Mouse (Mus musculus): Measurements from ENCODE around the gene Rnf225. TPM values are rescaled to one million over a fixed set of nuclear protein-coding genes. Genes with fewer than 3 reads are reported as not detected.
"Not testable (repeated sequence)": the region's sequence is repeated elsewhere in the genome, so short reads cannot be mapped to it uniquely, and the experiment has no call there.

Rnf225 gene
- polyA plus RNA-seq, 1 experiment from 2014 or later = 0.66 TPM

DNA sequence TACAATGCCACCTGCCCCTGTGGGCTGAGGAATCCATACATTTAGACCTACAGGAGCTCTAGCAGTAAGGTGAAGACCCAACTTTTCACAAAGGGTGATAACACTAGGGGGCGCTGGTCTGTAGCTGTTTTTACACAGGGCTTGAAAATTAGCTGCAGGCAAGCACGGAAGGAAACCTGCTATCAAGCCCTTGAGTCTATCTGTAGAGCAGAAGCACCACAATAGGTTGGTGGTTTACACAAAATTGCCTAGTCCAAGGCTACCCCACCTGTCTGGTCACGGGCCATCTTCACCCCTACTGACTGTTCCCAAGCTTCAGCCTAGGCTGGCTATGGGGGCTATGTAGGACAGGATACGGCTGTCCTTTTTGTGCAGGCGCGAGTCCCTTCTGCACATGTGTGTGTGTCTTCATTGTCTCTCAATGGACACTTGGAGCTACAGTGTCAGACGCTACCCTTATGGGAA, 17.7 kb upstream of the Rnf225 start:
- peak; percentile 69 for DNase-seq (ENCODE audit: low spot score)
- WGBS = 42% methylated on average over 7 of the region's 7 CpGs
- Histone ChIP-seq H3K4me1 (peaks cover 10% of the 10 kb centered on the region), H3K4me3 (peak overlapping the region; percentile 53), H3K36me3 (peaks cover 52% of the 10 kb centered on the region), H3K27me3 (ENCODE audit: low read depth, poor library complexity, severe bottlenecking) (no peaks in the 10 kb centered on the region), H3K27ac (peak overlapping the region; percentile 81), H3K9me3 (replicated peaks) (no peaks in the 10 kb centered on the region)

DNA sequence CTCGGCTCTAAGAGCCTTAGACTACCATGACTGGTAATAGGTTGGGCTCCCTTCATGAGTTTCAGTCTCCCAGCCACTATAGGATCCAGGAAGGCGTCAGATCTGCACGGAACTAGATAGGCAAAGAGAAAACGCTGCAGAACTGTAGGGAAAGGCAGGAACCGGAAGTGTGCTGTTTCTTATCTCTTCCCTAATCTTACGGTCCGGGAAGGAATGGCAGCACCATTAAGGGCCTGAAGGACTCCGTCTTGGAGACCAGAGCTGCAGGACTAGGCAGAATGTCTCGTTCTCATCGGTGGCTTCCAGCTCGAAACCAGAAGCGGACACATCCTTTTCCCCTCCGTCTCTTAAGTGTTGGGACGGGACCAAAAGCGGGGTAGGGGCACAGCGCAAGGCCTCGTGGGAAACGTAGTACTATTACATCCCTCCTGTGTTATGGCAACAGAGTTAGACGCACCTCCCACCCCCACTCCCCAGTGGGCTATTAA, 17.0 kb upstream of the Rnf225 start:
- WGBS = 7% methylated on average over 19 of the region's 19 CpGs
- peaks cover 10% of the 10 kb centered on the region for H3K4me1 ChIP-seq
- no peaks in the 10 kb centered on the region for H3K27me3 ChIP-seq (ENCODE audit: low read depth, poor library complexity, severe bottlenecking)
- peaks cover 45% of the 10 kb centered on the region for H3K36me3 ChIP-seq
- peak overlapping the region; percentile 53 for H3K4me3 ChIP-seq
- peak overlapping the region; percentile 81 for H3K27ac ChIP-seq
- H3K9me3 ChIP-seq (replicated peaks) = no peaks in the 10 kb centered on the region
- DNase-seq (ENCODE audit: low spot score) = peak; percentile 65

DNA sequence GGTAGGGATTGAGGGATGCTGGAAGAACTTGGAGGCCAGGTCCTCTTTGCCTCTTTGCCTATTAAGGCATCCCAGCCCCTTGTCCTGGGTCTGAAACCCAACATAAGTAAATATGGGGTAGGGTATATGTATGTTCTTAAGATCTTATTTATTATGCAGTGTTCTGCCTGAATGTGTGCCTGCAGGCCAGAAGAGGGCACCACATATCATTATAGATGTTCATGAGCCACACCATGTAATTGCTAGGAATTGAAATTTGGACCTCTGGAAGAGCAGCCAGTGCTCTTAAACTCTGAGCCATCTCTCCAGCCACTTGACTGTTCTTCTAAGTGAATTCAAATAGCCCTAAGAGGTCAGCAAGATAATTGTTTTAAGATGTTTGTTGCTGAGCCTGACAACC, 13.7 kb upstream of the Rnf225 start:
- Histone ChIP-seq H3K4me3 (no peak overlapping the region), H3K9me3 (replicated peaks) (no peaks in the 10 kb centered on the region), H3K27me3 (ENCODE audit: low read depth, poor library complexity, severe bottlenecking) (no peaks in the 10 kb centered on the region), H3K27ac (no peak overlapping the region), H3K4me1 (peaks cover 10% of the 10 kb centered on the region), H3K36me3 (peaks cover 11% of the 10 kb centered on the region)
- DNase-seq (ENCODE audit: low spot score) = no peak

DNA sequence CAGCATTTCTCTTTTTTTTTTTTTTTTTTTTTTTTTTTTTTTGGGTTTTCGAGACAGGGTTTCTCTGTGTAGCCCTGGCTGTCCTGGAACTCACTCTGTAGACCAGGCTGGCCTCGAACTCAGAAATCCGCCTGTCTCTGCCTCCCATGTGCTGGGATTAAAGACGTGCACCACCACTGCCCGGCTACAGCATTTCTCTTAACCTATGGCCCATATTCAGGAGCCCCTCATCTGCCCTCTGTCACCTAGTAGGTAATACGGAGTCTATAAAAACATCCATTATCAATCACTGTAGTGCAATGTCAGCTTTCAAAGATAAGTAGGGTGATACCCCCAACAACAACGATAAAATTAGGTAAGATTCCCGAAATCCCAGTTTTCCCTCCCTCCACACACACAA, 6.7 kb upstream of the Rnf225 start:
- not testable (repeated sequence) for H3K27me3 ChIP-seq (ENCODE audit: low read depth, poor library complexity, severe bottlenecking); H3K4me3 ChIP-seq; H3K27ac ChIP-seq; H3K9me3 ChIP-seq (replicated peaks); DNase-seq (ENCODE audit: low spot score)
- H3K4me1 ChIP-seq = peaks cover 17% of the 10 kb centered on the region
- H3K36me3 ChIP-seq = peaks cover 28% of the 10 kb centered on the region
- 92% methylated on average over 7 of the region's 8 CpGs for WGBS

DNA sequence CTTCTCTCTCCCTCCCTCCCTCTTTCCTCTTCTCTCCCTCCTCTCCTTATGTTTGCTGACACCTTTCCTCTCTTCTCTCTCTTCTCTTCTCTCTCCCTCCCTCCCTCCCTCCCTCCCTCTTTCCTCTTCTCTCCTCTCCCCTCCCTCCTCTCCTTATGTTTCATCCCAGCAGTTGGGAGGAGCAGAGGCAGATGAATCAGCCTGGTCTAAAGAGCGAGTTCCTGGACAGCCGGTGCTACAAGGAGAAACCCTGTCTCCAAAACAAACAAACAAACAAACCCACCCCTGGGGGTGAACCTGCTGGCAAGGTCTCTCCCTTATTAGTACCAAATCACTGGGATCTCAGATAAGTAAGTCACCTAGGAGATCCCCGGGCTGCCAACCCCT, 5.9 kb upstream of the Rnf225 start:
- WGBS = 0% methylated on average over 3 of the region's 3 CpGs

DNA sequence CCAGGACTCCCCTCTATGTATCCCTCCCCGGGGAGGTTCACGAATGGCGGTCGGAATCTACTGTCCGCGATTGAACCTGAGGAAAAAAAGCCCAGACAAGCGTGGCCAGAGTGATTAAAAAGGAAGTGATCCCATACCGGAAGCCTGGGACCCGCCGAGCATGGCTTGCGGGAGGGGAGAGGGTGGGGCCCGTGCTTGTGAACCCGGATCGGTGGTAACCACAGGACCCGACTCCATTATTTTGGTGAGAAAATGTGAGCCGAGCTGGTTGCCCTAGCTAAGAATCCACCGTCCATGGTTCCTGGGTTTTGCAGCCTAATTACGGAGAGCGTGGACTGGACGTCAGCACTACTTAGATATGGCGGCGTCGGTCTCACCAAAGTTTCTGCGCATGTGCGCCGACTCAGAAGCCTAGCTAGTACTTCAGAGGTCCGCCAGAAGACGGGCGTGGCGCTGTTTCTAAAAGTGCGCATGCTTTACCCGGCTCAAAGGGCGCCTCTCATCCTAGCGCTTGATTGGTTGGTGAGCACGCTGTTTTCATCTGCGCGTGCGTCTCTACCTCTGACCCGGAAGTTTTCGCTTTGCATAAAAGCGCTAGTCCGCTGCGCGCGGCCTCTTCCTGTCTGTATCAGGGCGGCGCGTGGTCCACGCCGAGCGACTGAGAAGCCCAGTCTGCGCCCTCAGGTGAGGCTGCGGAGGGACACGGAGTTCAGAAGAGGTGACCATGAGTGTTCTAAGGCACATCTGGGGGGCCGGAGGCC, 5.3 kb upstream of the Rnf225 start, which contains the start of gene Rps5:
TSS of gene Rps5 (plus strand) at position 586 of the 761 bp plus-strand sequence.
- Histone ChIP-seq H3K4me1 (peaks cover 24% of the 10 kb centered on the region), H3K27ac (peak within 1 kb of the TSS; percentile 96), H3K9me3 (replicated peaks) (no peaks in the 10 kb centered on the region), H3K27me3 (ENCODE audit: low read depth, poor library complexity, severe bottlenecking) (peaks cover 18% of the 10 kb centered on the region), H3K36me3 (peaks cover 42% of the 10 kb centered on the region), H3K4me3 (peak within 1 kb of the TSS; percentile 92)
- under 1% methylated on average over 55 of the region's 55 CpGs for WGBS
- DNase-seq (ENCODE audit: low spot score) = peak; percentile 97

More for the DNA sequence above, 5.9 kb upstream of the Rnf225 start:
- peak overlapping the region; percentile 92 for H3K4me3 ChIP-seq
- H3K27me3 ChIP-seq (ENCODE audit: low read depth, poor library complexity, severe bottlenecking) = peaks cover 12% of the 10 kb centered on the region; the same call in 1 of the 2 replicates
- peak overlapping the region; percentile 96 for H3K27ac ChIP-seq
- no peak for DNase-seq (ENCODE audit: low spot score)
- peaks cover 19% of the 10 kb centered on the region for H3K4me1 ChIP-seq
- peaks cover 36% of the 10 kb centered on the region for H3K36me3 ChIP-seq
- H3K9me3 ChIP-seq (replicated peaks) = no peaks in the 10 kb centered on the region

DNA sequence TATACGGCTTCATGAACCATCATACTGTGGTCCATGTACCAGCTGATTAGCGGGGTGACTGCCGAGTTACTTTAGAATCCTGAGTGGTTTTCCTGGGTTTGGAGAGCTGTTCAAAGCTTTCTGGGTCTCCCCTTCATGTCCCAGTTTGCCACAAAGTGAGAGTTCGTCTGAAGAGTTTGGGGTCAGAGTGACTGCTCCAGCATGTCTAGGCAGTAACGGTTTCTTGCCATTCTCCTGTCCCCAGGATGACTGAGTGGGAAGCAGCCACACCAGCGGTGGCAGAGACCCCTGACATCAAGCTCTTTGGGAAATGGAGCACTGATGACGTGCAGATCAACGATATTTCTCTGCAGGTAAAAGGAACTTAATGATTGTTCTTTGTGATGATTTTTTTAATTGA, 4.5 kb upstream of the Rnf225 start:
- WGBS = 4% methylated on average over 8 of the region's 8 CpGs
- Histone ChIP-seq H3K4me3 (peak overlapping the region; percentile 92), H3K27ac (peak overlapping the region; percentile 96)

DNA sequence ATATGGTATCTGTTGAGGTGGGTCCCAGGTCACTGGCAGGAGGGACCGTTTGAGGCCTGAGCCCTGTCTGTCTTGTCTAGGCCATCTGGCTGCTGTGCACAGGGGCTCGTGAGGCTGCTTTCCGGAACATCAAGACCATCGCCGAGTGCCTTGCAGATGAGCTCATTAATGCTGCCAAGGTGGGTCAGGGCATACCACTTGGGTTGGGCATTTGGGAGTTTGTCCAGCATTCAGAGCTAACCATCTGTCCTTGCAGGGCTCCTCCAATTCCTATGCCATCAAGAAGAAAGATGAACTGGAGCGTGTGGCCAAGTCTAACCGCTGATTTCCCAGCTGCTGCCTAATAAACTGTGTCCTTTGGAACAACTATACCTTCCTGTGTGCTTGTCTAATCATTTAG, 900 bp upstream of the Rnf225 start:
- peaks cover 64% of the 10 kb centered on the region for H3K36me3 ChIP-seq
- no peak overlapping the region for H3K4me3 ChIP-seq
- 85% methylated on average over 7 of the region's 7 CpGs for WGBS
- peaks cover 45% of the 10 kb centered on the region for H3K27me3 ChIP-seq (ENCODE audit: low read depth, poor library complexity, severe bottlenecking)
- H3K9me3 ChIP-seq (replicated peaks) = 0 out of 2 replicates have a peak, but pooled peaks cover 1% of the 10 kb centered on the region
- peaks cover 36% of the 10 kb centered on the region for H3K4me1 ChIP-seq
- H3K27ac ChIP-seq = no peak overlapping the region
- no peak for DNase-seq (ENCODE audit: low spot score)

More for the DNA sequence above, 4.5 kb upstream of the Rnf225 start:
- Histone ChIP-seq H3K36me3 (peaks cover 49% of the 10 kb centered on the region), H3K27me3 (ENCODE audit: low read depth, poor library complexity, severe bottlenecking) (peaks cover 26% of the 10 kb centered on the region), H3K4me1 (peaks cover 31% of the 10 kb centered on the region), H3K9me3 (replicated peaks) (no peaks in the 10 kb centered on the region)
- DNase-seq (ENCODE audit: low spot score) = no peak

DNA sequence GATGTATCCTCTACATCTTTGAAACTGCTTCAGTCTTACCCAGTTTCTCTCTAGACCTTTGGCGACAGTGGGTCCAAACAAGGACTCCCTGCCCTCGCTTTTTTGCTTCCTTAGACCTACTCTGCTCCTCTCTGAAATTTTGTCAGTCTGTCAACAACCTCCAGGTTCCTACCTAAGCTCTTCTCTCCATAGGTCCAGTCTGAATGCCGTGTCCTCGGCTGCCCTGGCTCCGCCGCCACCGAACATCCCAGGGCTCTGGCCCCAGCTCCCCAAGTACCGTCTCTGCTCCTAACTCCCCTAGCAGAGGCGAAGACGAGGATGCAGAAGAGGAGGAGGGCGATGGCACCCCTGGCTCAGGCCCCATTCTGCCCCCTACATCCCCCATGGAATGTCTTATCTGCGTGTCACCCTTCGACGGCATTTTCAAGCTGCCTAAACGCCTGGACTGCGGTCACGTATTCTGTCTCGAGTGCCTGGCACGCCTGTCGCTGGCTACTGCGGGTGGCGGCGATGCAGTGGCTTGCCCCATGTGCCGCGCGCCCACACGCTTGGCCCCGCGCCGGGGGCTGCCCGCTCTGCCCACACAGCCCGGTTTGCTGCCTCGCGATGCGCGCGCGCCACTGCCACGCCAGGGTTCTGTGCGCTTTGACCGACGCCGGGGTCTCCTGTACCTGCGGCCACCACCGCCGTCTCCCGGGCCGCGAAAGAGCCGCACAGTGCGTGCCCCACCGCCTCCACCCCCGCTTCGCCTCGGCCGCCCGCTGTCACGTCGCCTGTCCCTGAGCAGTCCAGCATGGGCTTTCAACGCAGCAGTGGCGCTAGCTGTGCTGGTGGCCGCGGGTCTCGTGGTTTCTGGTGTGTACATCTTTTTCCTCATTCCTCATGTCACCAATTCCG, 725 bp downstream of the Rnf225 start:
- Histone ChIP-seq H3K27me3 (ENCODE audit: low read depth, poor library complexity, severe bottlenecking) (peaks cover 45% of the 10 kb centered on the region), H3K9me3 (replicated peaks) (0 out of 2 replicates have a peak, but pooled peaks cover 1% of the 10 kb centered on the region), H3K4me3 (peak overlapping the region; percentile 48), H3K27ac (peak overlapping the region; percentile 50; the same call in 1 of the 2 replicates), H3K36me3 (peaks cover 62% of the 10 kb centered on the region), H3K4me1 (peaks cover 33% of the 10 kb centered on the region)
- peak; percentile 61 for DNase-seq (ENCODE audit: low spot score)
- WGBS = 2% methylated on average over 65 of the region's 65 CpGs

DNA sequence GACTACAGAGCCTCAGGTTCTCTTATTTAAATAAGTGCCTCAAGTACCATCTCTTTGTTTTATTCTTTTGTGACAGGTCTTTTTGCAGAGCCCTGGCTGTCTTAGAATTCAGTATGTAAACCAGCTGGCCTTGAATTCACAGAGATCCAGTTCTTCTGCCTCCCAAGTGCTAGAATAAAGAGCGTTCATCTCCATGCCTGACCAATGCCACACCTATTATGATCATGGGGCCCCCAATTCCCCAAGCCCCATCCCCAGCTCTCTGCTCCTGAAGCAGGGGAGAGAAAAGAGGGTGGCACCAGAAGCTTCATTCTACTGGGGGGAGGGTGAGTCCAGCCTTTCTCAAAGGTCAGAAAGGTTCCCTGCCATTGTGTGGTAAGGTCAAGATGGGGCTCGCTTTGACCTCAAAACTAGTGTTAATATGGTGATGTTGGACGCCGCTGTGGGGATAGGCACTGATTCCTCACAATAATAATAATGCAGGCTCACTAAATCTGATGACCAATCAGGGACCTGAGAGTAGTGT, 6.5 kb downstream of the Rnf225 start:
- H3K36me3 ChIP-seq = peaks cover 7% of the 10 kb centered on the region; the same call in 1 of the 2 replicates
- peaks cover 9% of the 10 kb centered on the region for H3K27me3 ChIP-seq (ENCODE audit: low read depth, poor library complexity, severe bottlenecking)
- 67% methylated on average over 4 of the region's 4 CpGs for WGBS
- DNase-seq (ENCODE audit: low spot score) = no peak
- no peaks in the 10 kb centered on the region for H3K9me3 ChIP-seq (replicated peaks)
- no peaks in the 10 kb centered on the region for H3K4me1 ChIP-seq
- H3K27ac ChIP-seq = no peak overlapping the region
- H3K4me3 ChIP-seq = no peak overlapping the region

DNA sequence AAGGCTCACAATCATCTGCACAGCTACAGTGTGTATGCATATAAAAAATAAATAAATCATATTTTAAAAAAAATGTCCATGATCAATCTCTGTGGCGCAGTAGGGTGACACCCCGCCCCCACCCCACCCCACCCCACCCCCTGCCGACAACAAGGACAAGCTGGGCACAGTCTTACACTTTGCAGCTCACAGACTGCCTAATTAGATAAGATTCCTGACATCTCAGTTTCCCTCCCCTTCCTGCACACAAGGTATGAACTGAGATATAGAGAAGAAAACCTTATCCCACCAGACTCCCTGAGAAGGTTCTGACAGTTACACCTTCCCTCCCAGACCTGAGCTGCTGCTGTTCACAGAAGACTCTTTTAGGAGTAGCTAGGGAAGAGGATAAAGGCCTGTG, 7.6 kb downstream of the Rnf225 start:
- H3K27ac ChIP-seq = no peak overlapping the region
- DNase-seq (ENCODE audit: low spot score) = no peak
- no peaks in the 10 kb centered on the region for H3K9me3 ChIP-seq (replicated peaks)
- H3K4me3 ChIP-seq = no peak overlapping the region
- 74% methylated on average over 3 of the region's 3 CpGs for WGBS
- H3K36me3 ChIP-seq = no peaks in the 10 kb centered on the region
- no peaks in the 10 kb centered on the region for H3K4me1 ChIP-seq
- no peaks in the 10 kb centered on the region for H3K27me3 ChIP-seq (ENCODE audit: low read depth, poor library complexity, severe bottlenecking)

DNA sequence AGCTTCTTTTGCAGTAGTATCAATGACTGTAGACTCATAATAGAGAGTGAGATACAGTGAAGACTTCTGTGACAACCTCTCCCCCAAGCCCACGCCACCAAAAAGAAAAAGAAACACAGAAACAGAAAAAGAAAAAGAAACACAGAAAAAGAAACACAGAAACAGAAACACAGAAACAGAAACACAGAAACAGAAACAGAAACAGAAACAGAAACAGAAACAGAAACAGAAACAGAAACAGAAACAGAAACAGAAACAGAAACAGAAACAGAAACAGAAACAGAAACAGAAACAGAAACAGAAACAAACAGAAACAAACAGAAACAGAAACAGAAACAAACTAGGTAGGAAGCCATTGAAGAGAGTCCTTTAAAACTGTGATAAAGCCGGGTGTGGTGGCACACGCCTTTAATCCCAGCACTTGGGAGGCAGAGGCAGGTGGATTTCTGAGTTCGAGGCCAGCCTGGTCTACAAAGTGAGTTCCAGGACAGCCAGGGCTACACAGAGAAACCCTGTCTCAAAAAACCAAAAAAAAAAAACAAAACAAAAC, 10.1 kb downstream of the Rnf225 start:
- not testable (repeated sequence) for H3K4me1 ChIP-seq; DNase-seq (ENCODE audit: low spot score); H3K9me3 ChIP-seq (replicated peaks); H3K4me3 ChIP-seq; H3K36me3 ChIP-seq; H3K27ac ChIP-seq; H3K27me3 ChIP-seq (ENCODE audit: low read depth, poor library complexity, severe bottlenecking)
- WGBS = 89% methylated on average over 4 of the region's 4 CpGs

Measured in limb, embryonic 10.5 days (tissue).